Mouse (Mus musculus): ENCODE data around the gene Cul3. TPM values are rescaled to one million over a fixed set of nuclear protein-coding genes. Genes with fewer than 3 reads are reported as not detected.
"Not testable (repeated sequence)": the region's sequence is repeated elsewhere in the genome, so short reads cannot be mapped to it uniquely, and the experiment has no call there.

The Cul3 gene
- polyA plus RNA-seq (2015; fragmentation: Nextera tagmentation; extraction: Ambion mirVana): 29.5 and 31.5 TPM in 2 replicates

DNA sequence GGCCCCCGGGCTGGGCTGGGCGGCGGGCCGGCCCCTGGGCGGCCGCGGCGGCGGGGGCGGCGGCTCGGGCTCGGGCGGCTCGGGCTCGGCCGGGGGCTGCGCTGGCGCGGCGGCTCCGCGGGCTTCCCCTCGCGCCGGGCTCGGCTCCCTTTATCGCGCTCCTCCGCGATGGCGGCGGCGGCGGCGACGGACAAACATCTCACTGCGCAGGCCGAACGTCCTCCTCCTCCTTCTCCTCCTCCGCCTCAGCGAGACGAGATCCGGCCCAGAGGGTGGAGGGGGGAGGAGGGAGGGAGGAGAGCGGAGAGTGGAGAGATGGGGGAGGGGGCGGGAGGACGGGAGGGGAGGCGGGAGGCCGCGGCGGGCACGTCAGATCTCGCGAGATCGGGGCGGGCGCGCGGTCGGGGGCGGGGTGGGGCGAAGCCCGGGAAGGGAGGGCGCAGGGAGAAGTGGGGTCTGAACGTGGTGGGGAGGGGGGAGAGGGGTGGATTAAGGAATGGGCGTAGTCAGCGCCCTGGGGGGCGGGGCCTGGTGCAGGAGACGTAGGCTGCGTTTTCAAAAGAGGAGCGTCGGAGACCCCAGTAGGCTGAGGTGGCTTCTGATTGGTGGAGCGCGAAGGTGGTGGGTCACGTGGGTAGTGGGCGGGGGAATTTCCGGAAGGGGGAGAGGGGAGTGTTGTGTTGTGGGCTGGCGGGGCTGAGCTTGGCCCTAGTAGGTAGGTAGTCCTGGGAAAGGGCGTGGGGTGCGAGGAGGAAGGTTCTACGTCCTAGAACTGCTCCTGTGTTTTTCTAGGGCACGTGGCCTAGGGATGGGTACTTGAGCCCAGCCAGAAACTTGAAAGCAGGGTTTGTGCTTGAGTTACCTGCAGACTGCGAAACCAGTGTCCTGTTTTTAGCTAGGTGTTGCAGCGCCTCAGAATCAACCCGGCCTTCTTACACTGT is at the start of gene Cul3:
TSS of gene Cul3 (minus strand) at position 45 of the 941 bp plus-strand sequence.
- peak within 1 kb of the TSS; percentile 98 for H3K27ac ChIP-seq
- peak within 1 kb of the TSS; percentile 68 for H3K4me2 ChIP-seq (replicated peaks)
- peak within 1 kb of the TSS; percentile 96 for H3K9ac ChIP-seq
- no peaks in the 10 kb centered on the region for H3K27me3 ChIP-seq (replicated peaks)
- peak within 1 kb of the TSS; percentile 96 for H3K4me3 ChIP-seq (replicated peaks)
- peak; percentile 95 for ATAC-seq
- no peaks in the 10 kb centered on the region for H3K36me3 ChIP-seq
- 2% methylated on average over 69 of the region's 85 CpGs for WGBS
- no peaks in the 10 kb centered on the region for H3K9me3 ChIP-seq
- H3K4me1 ChIP-seq (replicated peaks): 0 out of 2 replicates have a peak, but pooled peaks cover 2% of the 10 kb centered on the region

DNA sequence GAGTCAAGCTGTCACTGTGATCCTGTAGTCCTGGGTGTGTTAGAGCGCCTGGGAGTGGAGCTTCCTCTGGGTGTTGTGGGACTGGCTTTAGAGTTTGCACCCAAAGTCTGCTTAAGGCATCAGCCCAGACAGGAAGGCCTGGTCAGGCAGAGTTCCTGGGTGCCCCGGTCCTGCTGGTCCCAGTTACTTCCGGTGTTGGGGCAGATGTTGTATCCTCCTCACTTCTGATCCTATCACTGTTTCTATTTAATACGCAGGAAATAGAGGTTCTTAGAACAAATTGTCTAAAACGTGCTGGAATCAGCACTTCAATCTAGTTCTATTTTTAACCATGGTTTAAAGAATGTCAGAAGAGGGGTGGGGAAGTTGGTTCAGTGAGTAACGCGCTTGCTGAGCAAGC is 49.2 kb upstream of the Cul3 start:
- no peak for ATAC-seq
- H3K9ac ChIP-seq: no peak overlapping the region
- no peak overlapping the region for H3K4me3 ChIP-seq (replicated peaks)
- H3K27ac ChIP-seq: no peak overlapping the region
- WGBS: 76% methylated on average over 7 of the region's 7 CpGs
- no peaks in the 10 kb centered on the region for H3K27me3 ChIP-seq (replicated peaks)
- no peaks in the 10 kb centered on the region for H3K36me3 ChIP-seq
- no peaks in the 10 kb centered on the region for H3K9me3 ChIP-seq
- H3K4me2 ChIP-seq (replicated peaks): no peak overlapping the region
- H3K4me1 ChIP-seq (replicated peaks): no peaks in the 10 kb centered on the region

- no peak overlapping the region for H3K4me3 ChIP-seq (replicated peaks)
- ATAC-seq: no peak
- no peaks in the 10 kb centered on the region for H3K4me1 ChIP-seq (replicated peaks)
- no peak overlapping the region for H3K27ac ChIP-seq
- 72% methylated on average over 25 of the region's 25 CpGs for WGBS
- no peaks in the 10 kb centered on the region for H3K36me3 ChIP-seq
- H3K9ac ChIP-seq: no peak overlapping the region
- H3K4me2 ChIP-seq (replicated peaks): no peak overlapping the region
- no peaks in the 10 kb centered on the region for H3K27me3 ChIP-seq (replicated peaks)
- H3K9me3 ChIP-seq: no peaks in the 10 kb centered on the region
Observed at GRCm38 (mm10) chr1:80383613-80384589, 43.6 kb upstream of the Cul3 start.

GRCm38 (mm10) chr1:80382928-80383327 is 42.6 kb upstream of the Cul3 start:
- Histone ChIP-seq H3K4me1 (replicated peaks) (no peaks in the 10 kb centered on the region), H3K4me3 (replicated peaks) (no peak overlapping the region), H3K27me3 (replicated peaks) (no peaks in the 10 kb centered on the region), H3K9ac (no peak overlapping the region), H3K9me3 (no peaks in the 10 kb centered on the region), H3K36me3 (no peaks in the 10 kb centered on the region), H3K4me2 (replicated peaks) (no peak overlapping the region), H3K27ac (no peak overlapping the region)
- 61% methylated on average over 7 of the region's 7 CpGs for WGBS
- ATAC-seq: no peak

GRCm38 (mm10) chr1:80381302-80381701 is 41.0 kb upstream of the Cul3 start:
- 32% methylated on average over 4 of the region's 4 CpGs for WGBS

GRCm38 (mm10) chr1:80372010-80372409 is 31.7 kb upstream of the Cul3 start:
- no peak overlapping the region for H3K27ac ChIP-seq
- H3K4me3 ChIP-seq (replicated peaks): no peak overlapping the region
- H3K4me1 ChIP-seq (replicated peaks): no peaks in the 10 kb centered on the region
- no peaks in the 10 kb centered on the region for H3K27me3 ChIP-seq (replicated peaks)
- no peaks in the 10 kb centered on the region for H3K9me3 ChIP-seq
- H3K9ac ChIP-seq: no peak overlapping the region
- no peak for ATAC-seq
- 88% methylated on average over 3 of the region's 3 CpGs for WGBS
- H3K36me3 ChIP-seq: no peaks in the 10 kb centered on the region
- H3K4me2 ChIP-seq (replicated peaks): no peak overlapping the region

More at GRCm38 (mm10) chr1:80381302-80381701, 41.0 kb upstream of the Cul3 start:
- no peak for ATAC-seq
- no peaks in the 10 kb centered on the region for H3K4me1 ChIP-seq (replicated peaks)
- H3K36me3 ChIP-seq: no peaks in the 10 kb centered on the region
- no peak overlapping the region for H3K4me3 ChIP-seq (replicated peaks)
- H3K27me3 ChIP-seq (replicated peaks): no peaks in the 10 kb centered on the region
- no peak overlapping the region for H3K9ac ChIP-seq
- no peak overlapping the region for H3K27ac ChIP-seq
- H3K4me2 ChIP-seq (replicated peaks): no peak overlapping the region
- no peaks in the 10 kb centered on the region for H3K9me3 ChIP-seq

DNA sequence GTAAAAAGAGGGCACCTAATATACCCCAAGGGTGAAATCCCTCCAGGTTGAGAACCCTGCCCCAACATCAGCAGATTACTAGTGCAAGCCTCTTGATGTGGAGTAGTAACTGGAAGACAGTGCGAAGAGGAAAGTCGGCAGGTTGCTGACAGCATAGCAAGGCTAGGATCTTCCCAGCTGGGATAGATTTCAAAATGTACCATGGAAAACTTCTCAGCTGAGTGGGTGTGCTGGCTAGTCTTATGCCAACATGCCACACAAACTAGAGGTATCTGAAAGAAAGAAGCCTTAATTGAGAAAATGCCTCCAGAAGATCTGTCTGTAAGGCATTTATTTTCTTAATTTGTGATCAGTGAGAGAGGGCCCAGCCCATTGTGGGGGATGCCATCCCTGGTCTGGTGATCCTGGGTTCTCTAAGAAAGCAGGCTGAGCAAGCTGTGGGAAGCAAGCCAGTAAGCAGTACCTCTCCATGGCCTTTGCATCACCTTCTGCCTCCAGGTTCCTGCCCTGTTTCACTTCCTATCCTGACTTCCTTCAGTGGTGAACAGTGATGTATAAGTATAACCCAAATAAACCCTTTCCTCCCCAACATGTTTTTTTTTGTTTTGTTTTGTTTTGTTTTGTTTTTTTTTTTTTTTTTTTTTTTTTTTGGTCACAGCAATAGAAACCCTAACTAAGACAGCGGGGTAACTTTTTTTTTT is 31.1 kb upstream of the Cul3 start:
- ATAC-seq: no peak
- Histone ChIP-seq H3K4me3 (replicated peaks) (no peak overlapping the region), H3K27ac (no peak overlapping the region)

DNA sequence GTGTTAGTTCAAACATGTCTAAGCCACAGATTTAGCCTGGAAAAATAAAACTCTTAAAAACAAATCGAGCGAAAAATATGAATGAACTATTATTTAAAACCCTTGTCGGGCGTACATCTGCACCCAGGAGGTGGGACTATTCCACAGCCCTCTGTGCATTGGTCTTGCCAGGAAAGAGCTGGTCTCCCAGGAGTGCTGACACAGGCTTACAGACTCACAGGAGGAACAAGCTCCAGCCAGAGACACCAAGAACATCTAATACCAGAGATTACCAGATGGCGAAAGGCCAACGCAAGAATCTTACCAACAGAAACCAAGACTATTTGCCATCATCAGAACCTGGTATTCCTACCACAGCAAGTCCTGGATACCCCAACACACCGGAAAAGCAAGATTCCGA is 23.2 kb upstream of the Cul3 start:
- H3K9me3 ChIP-seq: no peaks in the 10 kb centered on the region
- WGBS: 92% methylated on average over 8 of the region's 8 CpGs
- H3K4me2 ChIP-seq (replicated peaks): no peak overlapping the region

More for the DNA sequence above, 31.1 kb upstream of the Cul3 start:
- Histone ChIP-seq H3K9ac (no peak overlapping the region), H3K4me2 (replicated peaks) (no peak overlapping the region), H3K36me3 (no peaks in the 10 kb centered on the region), H3K9me3 (no peaks in the 10 kb centered on the region), H3K27me3 (replicated peaks) (no peaks in the 10 kb centered on the region), H3K4me1 (replicated peaks) (no peaks in the 10 kb centered on the region)
- WGBS: 93% methylated on average over 3 of the region's 3 CpGs

GRCm38 (mm10) chr1:80362946-80363345 is 22.7 kb upstream of the Cul3 start:
- H3K4me3 ChIP-seq (replicated peaks): no peak overlapping the region
- 89% methylated on average over 2 of the region's 2 CpGs for WGBS
- H3K4me1 ChIP-seq (replicated peaks): no peaks in the 10 kb centered on the region
- no peak overlapping the region for H3K27ac ChIP-seq
- no peak overlapping the region for H3K9ac ChIP-seq
- no peaks in the 10 kb centered on the region for H3K9me3 ChIP-seq
- no peak for ATAC-seq
- no peak overlapping the region for H3K4me2 ChIP-seq (replicated peaks)
- no peaks in the 10 kb centered on the region for H3K27me3 ChIP-seq (replicated peaks)
- no peaks in the 10 kb centered on the region for H3K36me3 ChIP-seq

More for the DNA sequence above, 23.2 kb upstream of the Cul3 start:
- H3K27me3 ChIP-seq (replicated peaks): no peaks in the 10 kb centered on the region
- H3K4me3 ChIP-seq (replicated peaks): no peak overlapping the region
- no peaks in the 10 kb centered on the region for H3K4me1 ChIP-seq (replicated peaks)
- H3K9ac ChIP-seq: no peak overlapping the region
- H3K36me3 ChIP-seq: no peaks in the 10 kb centered on the region
- H3K27ac ChIP-seq: no peak overlapping the region
- no peak for ATAC-seq

- ATAC-seq: no peak
- H3K27ac ChIP-seq: no peak overlapping the region
- no peak overlapping the region for H3K9ac ChIP-seq
- no peak overlapping the region for H3K4me3 ChIP-seq (replicated peaks)
- WGBS: 75% methylated on average over 2 of the region's 2 CpGs
- H3K27me3 ChIP-seq (replicated peaks): no peaks in the 10 kb centered on the region
- no peak overlapping the region for H3K4me2 ChIP-seq (replicated peaks)
- H3K36me3 ChIP-seq: no peaks in the 10 kb centered on the region
- no peaks in the 10 kb centered on the region for H3K4me1 ChIP-seq (replicated peaks)
- no peaks in the 10 kb centered on the region for H3K9me3 ChIP-seq
Observed at GRCm38 (mm10) chr1:80362400-80362799, 22.1 kb upstream of the Cul3 start.

DNA sequence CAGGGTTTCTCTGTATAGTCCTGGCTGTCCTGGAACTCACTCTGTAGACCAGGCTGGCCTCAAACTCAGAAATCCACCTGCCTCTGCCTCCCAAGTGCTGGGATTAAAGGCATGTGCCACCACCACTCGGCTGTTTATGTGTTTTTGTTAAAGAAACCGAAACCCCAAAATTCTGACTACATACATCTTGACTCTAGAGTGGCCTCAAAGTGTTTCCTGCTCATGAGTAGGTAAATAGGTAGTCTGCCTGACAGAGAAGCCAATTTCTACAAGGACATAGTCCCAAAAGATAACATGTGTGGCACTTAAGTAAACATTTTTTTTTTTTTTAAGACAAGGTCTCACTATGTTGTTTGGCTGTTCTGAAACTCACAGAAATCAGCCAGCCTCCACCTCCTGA is 21.5 kb upstream of the Cul3 start:
- H3K9ac ChIP-seq; ATAC-seq; H3K4me1 ChIP-seq (replicated peaks); H3K4me2 ChIP-seq (replicated peaks); H3K27ac ChIP-seq; H3K36me3 ChIP-seq; H3K4me3 ChIP-seq (replicated peaks); H3K9me3 ChIP-seq; H3K27me3 ChIP-seq (replicated peaks): not testable (repeated sequence)
- WGBS: 88% methylated on average over 2 of the region's 2 CpGs
